Mouse (Mus musculus) frontal cortex, postnatal 25 days (tissue): ENCODE results near the gene Cpa2.

Source experiments
- DNase-seq, 2 experiments: peaks; one replicate each; pipeline ENCODE4 v3.0.0; 2022; ENCODE audit warnings: low spot score in 2 of 2

Cpa2 gene

DNA sequence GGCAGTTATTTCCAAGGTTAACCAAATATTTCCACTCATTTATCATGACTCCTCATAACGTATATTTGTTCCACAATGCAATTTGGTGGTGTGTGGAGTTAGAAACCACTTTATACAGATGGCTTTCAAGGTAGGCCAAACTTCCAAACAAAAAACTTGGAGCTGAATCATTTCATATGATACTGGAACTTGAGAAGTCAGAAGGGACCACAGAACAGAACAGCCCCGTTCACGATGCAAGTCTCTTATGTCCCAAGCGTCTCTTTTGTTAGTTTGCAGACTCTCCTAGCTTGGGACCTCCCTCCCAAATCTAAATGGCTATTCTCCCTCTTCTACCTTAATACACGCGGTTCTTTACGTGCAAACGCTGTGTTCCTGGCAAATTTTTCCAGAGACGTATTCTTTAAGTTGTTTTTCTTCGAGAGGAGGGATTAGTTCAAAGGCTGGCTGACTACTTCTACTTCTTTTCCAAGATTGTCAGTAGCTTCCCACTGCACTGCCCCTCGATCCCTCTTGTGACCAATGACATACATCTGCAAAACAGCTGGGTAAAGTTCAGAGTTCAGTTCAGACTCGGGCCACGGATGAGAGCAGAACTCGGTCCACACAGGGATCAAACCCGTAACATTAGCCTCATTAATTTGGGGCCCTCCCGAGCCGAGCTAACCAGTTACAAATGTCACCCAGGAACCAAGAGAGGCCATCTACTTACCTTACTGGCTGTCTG lies 35.3 kb downstream of the Cpa2 start:
- no peak for DNase-seq

DNA sequence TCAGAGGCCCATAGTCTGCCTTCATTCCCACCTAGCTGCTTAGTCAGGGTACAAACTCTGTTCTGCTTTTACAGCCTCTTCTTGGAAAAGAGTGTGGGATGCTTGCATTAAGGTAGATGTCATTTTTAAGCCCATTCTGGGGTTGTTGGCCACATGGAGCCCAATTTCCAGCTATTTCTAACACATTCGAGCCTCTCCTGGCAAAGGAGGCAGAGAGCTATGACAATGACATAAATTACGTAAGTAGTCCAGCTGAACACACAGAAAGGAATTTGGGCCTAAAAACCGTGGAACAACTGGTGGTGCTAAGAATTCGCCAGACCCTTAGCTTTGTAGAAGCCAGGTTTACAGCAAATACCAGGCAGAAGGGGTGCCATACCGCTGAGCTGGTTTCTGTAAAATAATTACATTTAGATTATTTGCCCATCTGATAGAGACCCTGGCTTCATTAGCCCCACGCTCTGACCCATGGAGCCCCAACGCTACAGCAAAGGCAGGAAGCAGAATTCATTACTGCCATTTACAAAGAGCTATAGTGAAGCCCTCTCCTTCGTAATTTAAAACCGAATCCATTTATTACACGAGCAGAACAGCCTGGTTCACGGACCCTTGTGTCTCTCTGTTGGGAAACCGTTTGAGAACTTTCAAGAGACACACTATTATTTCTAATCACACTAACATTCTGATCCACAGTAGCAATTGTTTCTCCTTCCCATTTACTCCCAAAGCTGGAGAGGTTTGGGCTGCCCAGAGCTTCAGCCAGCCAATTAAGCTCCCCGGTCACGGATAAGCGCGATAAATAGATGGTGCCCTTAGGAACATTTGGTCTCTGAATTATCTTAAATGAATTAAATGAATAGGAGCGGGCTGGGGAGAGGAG lies 38.8 kb downstream of the Cpa2 start:
- DNase-seq = no peak

DNA sequence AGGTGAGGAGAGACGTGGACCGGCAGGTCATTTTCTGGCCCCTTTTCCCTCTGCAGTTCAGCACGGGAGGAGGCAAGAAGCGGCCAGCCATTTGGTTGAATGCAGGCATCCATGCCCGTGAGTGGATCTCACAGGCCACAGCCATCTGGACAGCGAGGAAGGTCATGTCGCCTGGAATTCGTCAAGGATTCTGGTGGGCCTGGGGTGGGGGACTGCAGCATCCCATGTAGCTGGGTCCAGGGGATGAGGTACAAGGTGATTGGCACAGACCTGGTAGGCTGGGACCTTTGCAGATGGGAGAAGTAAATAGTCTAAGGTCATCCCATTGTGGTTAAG lies 39.4 kb downstream of the Cpa2 start:
- no peak for DNase-seq

- DNase-seq = no peak
These were observed 45.6 kb downstream of the Cpa2 start for GRCm38 (mm10) chr6:30586886-30587442.

GRCm38 (mm10) chr6:30589819-30590218 lies 48.4 kb downstream of the Cpa2 start:
- no peak for DNase-seq

DNA sequence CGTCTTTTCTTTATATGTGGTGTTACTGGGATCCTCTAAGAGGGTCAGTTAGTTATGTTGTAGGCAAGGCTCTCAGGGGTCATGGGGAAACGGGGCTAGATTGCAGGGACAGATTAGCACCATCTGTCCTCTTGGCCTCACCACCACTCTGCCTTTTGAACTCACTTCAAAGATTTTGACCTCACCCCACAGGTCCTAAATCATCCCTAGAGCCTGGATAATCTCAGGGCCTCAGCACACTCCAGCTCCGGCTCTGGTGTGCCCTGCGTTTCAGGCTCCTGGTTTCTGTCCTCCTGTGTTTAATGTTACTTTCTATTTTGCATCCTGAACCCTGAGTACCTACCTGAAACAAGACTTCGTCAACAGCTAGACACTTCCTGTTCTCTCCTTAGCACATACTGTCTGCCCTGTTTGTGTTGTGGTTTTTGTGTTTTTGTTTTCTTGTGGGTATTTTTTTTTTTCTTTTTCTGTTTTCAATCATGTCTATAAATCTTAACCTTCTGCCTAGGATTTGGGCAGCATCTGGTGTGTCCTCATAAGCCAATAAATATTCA lies 50.5 kb downstream of the Cpa2 start:
- no peak for DNase-seq

- no peak for DNase-seq
These were observed 51.1 kb downstream of the Cpa2 start for GRCm38 (mm10) chr6:30592417-30592974.

DNA sequence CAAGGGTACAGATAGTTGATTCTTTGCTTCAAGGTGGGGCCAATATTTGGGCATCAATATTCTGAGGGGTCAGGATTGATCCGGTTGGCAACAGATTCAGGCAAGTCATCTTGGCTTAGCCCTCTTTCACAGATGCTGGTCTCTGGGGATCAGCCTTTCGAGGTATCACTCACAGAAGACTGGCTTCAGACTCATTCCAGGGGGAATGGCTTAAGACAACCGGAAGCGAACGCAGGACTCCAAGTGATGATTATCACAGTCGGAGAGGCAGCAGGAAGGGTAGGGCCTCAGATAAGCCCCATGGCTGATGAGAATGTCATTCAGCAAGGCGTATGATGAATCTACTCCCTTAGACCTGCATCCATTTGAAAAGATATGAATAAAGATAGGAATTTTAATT lies 53.0 kb downstream of the Cpa2 start:
- no peak for DNase-seq

- DNase-seq = no peak
These were observed 55.0 kb downstream of the Cpa2 start for GRCm38 (mm10) chr6:30596230-30596898.

- DNase-seq = no peak
These were observed 58.7 kb downstream of the Cpa2 start for GRCm38 (mm10) chr6:30600033-30600432.

- DNase-seq = no peak
These were observed 59.6 kb downstream of the Cpa2 start for GRCm38 (mm10) chr6:30600995-30601394.

DNA sequence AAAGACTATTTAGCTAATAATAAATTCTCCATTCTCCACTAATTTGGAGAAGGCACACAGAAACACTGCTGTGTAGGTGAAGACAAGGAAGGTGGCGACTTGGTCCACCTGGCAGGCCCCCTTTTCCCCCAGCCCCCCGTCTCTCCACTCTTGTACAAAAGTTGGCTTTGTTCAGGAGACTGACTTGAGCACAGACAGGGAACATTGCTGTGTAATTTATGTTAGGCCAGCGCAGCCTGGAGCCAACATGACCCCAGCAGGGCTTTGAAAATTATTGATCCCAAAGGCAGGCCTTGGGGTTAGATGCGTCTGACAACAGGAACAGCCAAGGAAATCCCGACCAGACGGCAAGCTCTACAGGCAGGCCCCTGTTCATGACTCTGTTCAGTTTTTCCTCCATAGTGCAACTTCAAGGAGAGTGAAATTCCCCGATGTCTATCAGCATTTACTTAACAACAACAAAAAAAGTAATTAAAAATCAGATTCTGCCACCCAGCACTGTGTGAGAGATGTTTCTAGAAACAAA lies 63.0 kb downstream of the Cpa2 start:
- no peak for DNase-seq

DNA sequence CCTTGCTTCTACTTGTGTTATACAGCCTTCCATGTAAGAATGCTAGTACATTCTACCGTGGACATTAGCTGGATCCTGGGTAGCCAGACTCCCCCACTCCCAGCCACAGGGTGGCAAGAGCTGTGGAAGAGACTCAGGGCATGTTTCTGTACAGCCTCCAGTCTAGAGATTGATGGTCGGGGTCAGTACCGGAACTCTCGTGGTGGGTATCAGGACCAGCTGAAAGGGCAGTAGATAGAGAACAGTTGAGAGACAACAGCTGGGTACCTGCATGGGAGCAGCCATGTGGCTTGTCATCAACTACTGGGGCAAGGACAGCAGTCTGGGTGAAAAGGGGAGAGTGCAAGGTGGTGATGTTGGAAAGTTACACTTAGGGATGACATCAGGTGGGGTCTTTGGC lies 63.7 kb downstream of the Cpa2 start:
- DNase-seq = no peak

DNA sequence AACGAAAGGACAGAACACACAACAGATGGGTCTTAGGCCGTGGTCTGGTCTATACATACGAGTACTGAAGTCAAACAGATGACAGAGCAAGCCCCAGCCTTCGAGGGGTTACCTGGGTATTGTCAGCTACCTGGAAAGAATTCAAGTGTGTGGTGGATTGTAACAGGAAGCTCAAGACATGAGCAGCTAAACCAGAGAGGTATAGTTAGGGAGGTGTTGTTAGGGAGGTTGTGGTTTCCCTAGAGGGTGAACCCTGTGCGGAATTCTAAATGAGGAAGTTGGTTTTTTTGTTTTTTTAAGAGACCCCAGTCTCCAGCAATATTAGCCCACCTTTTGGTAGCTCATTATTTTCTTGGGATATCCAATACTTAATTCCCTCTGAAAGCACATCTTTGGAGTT lies 64.3 kb downstream of the Cpa2 start:
- DNase-seq = no peak

DNA sequence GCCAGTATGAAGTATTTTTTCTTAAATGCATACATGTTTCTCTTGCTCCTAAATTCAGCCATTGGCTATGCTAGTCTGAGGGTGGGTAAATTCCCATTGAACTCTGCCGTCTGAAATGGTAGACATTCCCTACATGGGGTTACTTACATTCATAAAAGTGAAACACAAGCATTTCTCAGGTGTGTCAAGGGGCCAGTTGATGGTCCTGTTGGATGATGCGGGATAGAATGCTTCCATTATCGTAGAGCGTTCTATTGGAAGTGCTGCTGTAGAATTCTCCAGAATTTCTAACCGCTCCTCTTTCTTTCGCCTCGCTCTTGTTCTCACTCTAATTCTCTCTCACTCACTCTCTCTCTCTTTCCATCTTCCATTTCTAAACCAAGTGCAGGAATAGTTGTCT lies 69.3 kb downstream of the Cpa2 start, which contains the start of gene Cpa5:
Gene Cpa5 (plus strand): TSS at position 301 of the 400 bp plus-strand sequence.
- DNase-seq = no peak

DNA sequence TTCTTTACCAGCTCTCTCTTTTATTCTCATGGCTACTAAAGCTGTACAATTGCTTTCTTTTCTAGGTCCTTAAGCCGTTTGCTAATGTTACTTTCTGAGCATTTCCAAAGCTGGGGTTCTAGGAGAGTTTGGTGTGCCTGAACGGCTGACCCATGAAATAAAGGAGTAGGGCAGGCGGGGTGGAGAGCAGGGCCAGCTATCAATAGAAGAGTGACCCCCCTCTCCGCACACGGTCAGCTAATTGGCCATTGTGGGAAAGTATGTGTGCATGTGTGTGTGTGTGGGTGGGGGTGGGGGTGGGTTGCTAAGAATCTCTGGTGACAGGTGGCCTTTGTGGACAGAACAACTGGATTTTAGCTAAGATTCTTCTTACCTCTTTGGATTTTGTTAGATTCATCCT lies 69.8 kb downstream of the Cpa2 start:
- no peak for DNase-seq
